In the genomic region with DNA sequence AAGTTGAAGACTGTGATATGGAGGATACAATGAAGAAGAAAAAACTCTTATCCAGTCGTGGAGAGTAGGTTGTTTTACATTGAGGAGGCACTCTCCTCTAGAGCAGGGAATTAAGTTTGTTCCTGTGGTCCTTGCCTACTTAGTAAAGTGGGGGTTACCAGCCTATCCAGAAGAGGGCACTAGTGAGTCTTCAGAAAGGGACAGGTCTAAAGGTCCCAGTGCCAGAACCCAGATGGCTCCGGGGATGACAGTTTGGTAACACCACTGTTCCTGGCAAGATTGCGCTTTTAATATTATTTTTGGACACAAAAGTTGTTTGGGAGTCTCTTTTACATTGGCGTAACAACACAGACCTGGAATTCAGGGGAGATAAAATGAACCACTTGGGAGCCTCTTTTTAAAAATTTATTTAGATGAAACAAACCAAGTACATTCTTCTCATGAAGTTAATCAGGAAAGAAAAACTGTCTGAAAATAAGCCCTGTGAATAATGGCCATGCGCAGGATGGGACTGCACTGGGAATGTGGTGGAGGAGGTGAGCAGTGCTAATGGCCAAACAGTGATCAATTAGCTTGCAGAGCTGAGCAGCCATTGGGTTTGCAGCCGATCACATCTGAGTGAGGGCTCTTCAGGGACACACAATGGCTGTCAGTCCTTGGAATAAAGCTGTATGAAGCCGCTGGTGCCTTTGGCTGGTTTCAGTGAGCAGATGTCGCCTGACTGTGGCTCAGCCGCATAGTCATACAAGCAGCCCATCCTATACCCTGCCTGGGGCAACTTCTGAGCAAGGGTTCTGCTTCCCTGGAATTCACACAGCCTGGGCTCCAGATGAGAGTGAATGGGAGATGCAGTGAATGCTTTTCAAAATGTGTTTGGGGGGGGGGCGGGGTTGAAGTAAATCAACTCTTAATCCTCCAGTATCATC, we compare ENCODE assay signal across 10 mouse cellular contexts.
DNase-seq lines count a peak whose midpoint lies in the region; ATAC-seq and TF ChIP-seq lines count a peak whose summit lies in the region.
"Had no signal": no experiment of that assay in that cellular context is flagged by ENCODE, and none has a peak within 500 bp of the region (broad histone marks: within the 10 kb centered on the region; RNA-seq: fewer than 3 reads in every experiment).

No protein-coding gene starts in this region.

- H3K9me3 ChIP-seq in embryonic facial prominence, embryonic 11.5 days (replicated peaks; ENCODE audit: control insufficient read depth, low read length), result no peaks in the 10 kb centered on the region
- H3K9me3 ChIP-seq in embryonic facial prominence, embryonic 10.5 days, result no peaks in the 10 kb centered on the region
- H3K9me3 ChIP-seq: limb, embryonic 15.5 days had no signal

- DNase-seq in embryonic facial prominence, embryonic 11.5 days (ENCODE audit: low spot score), result peak; percentile 9
- no peak for DNase-seq in embryonic facial prominence, embryonic 10.5 days (ENCODE audit: low spot score)
- DNase-seq in layer of hippocampus, adult 2 months (ENCODE audit: low spot score in 2 of 2), result peak in 1 of 2 experiments; percentile 12
- no peak for DNase-seq in layer of hippocampus, adult 9-11 months
- peak; percentile 66 for DNase-seq in ES-CJ7 (ENCODE audit: low read depth, low spot score)
- DNase-seq in embryo, embryonic 10 days (ENCODE audit: low spot score), result peak; percentile 37
- DNase-seq in ovary, adult 18-20 months (ENCODE audit: low spot score), result no peak
- DNase-seq: adrenal gland, postnatal 36 days had no signal

- H3K4me2 ChIP-seq in embryonic facial prominence, embryonic 11.5 days (ENCODE audit: low read depth, low read length), result no peak overlapping the region
- H3K4me2 ChIP-seq: limb, embryonic 15.5 days had no signal

- 69% methylated on average over 10 of the region's 10 CpGs for WGBS in embryonic facial prominence, embryonic 11.5 days
- 72% methylated on average over 10 of the region's 10 CpGs for WGBS in embryonic facial prominence, embryonic 10.5 days

- no peaks in the 10 kb centered on the region for H3K4me1 ChIP-seq in embryonic facial prominence, embryonic 11.5 days (ENCODE audit: control insufficient read depth, insufficient read depth, low read length)
- H3K4me1 ChIP-seq in embryonic facial prominence, embryonic 10.5 days, result peaks cover 9% of the 10 kb centered on the region; the same call in 1 of the 2 replicates
- H3K4me1 ChIP-seq: limb, embryonic 15.5 days had no signal

- no peak overlapping the region for H3K27ac ChIP-seq in embryonic facial prominence, embryonic 11.5 days (replicated peaks; ENCODE audit: low read depth, low read length)
- no peak overlapping the region for H3K27ac ChIP-seq in embryonic facial prominence, embryonic 10.5 days (replicated peaks)
- no peak overlapping the region for H3K27ac ChIP-seq in layer of hippocampus, adult 2 months
- H3K27ac ChIP-seq: limb, embryonic 15.5 days had no signal

- no peaks in the 10 kb centered on the region for H3K27me3 ChIP-seq in embryonic facial prominence, embryonic 11.5 days (ENCODE audit: control insufficient read depth, insufficient read depth, low read length)
- H3K27me3 ChIP-seq in embryonic facial prominence, embryonic 10.5 days (replicated peaks; ENCODE audit: low read depth, poor library complexity, severe bottlenecking), result no peaks in the 10 kb centered on the region
- H3K27me3 ChIP-seq: limb, embryonic 15.5 days had no signal

- H3K4me3 ChIP-seq in embryonic facial prominence, embryonic 11.5 days (ENCODE audit: low read depth, low read length), result no peak overlapping the region
- no peak overlapping the region for H3K4me3 ChIP-seq in embryonic facial prominence, embryonic 10.5 days
- no peak overlapping the region for H3K4me3 ChIP-seq in layer of hippocampus, adult 2 months
- H3K4me3 ChIP-seq: limb, embryonic 15.5 days had no signal

- ATAC-seq in embryonic facial prominence, embryonic 11.5 days (replicated peaks; ENCODE audit: insufficient number of reproducible peaks, low FRiP score, low TSS enrichment, low read depth), result no peak
- no peak for ATAC-seq in megakaryocyte, adult 5-6 weeks (ENCODE audit: poor library complexity, severe bottlenecking)

- H3K36me3 ChIP-seq in embryonic facial prominence, embryonic 11.5 days (replicated peaks; ENCODE audit: control insufficient read depth, insufficient read depth, low read depth, low read length), result no peaks in the 10 kb centered on the region
- no peaks in the 10 kb centered on the region for H3K36me3 ChIP-seq in embryonic facial prominence, embryonic 10.5 days (replicated peaks)
- H3K36me3 ChIP-seq: limb, embryonic 15.5 days had no signal

- peak; percentile 70 for TF ChIP-seq CTCF in layer of hippocampus, adult 2 months (conservative IDR thresholded peaks at IDR 0.05)

- H3K9ac ChIP-seq in embryonic facial prominence, embryonic 11.5 days (replicated peaks; ENCODE audit: low read length), result no peak overlapping the region
- H3K9ac ChIP-seq: limb, embryonic 15.5 days had no signal

Comparison
In these comparisons a context has a peak if more than half of its experiments do, and no peak if none do; other contexts are left out.
1. DNase-seq: peak in embryonic facial prominence, embryonic 11.5 days (single experiment), ES-CJ7 (single experiment) and embryo, embryonic 10 days (single experiment); none in embryonic facial prominence, embryonic 10.5 days (single experiment), layer of hippocampus, adult 9-11 months (single experiment) and ovary, adult 18-20 months (single experiment).